Mouse (Mus musculus) embryonic facial prominence, embryonic 14.5 days (tissue): ENCODE data around the gene Cd34. TPM values are rescaled to one million over a fixed set of nuclear protein-coding genes. Genes with fewer than 3 reads are reported as not detected.

Experiments used
- ATAC-seq: fragments of 200-750 bp; cut with Nextera tagmentation; 2 replicates; pipeline ENCODE4 v1.8.0; 2017; ENCODE audit warnings: low read depth, moderate number of reproducible peaks, moderate TSS enrichment
- DNase-seq: peaks from one replicate; pipeline ENCODE4 v3.0.0-alpha.2; 2015; ENCODE audit warnings: low spot score
- H3K27ac ChIP-seq: fragments of 300-500 bp; sonication (generic); replicated peaks from 2 replicates; pipeline ENCODE4 v1.5.1; 2014; ENCODE audit warnings: low read depth, mild to moderate bottlenecking, low read length, moderate library complexity
- H3K27me3 ChIP-seq: fragments of 300-500 bp; sonication (generic); replicated peaks from 2 replicates; pipeline ENCODE4 v1.6.1; 2014; ENCODE audit warnings: low read length; ENCODE audit not compliant: control insufficient read depth, insufficient read depth
- H3K36me3 ChIP-seq: fragments of 300-500 bp; sonication (generic); 2 replicates; pipeline ENCODE4 v1.6.1; 2014; ENCODE audit warnings: low read length, mixed read lengths; ENCODE audit not compliant: control insufficient read depth, insufficient read depth
- H3K4me1 ChIP-seq: fragments of 300-500 bp; sonication (generic); 2 replicates; pipeline ENCODE4 v1.6.1; 2014; ENCODE audit warnings: antibody characterized with exemption, low read length; ENCODE audit not compliant: control insufficient read depth, insufficient read depth
- H3K4me2 ChIP-seq: fragments of 300-500 bp; sonication (generic); 2 replicates; pipeline ENCODE4 v1.6.1; 2014; ENCODE audit warnings: low read depth, mild to moderate bottlenecking, low read length, moderate library complexity, mixed read lengths
- H3K4me3 ChIP-seq: fragments of 300-500 bp; sonication (generic); 2 replicates; pipeline ENCODE4 v1.5.1; 2014; ENCODE audit warnings: low read depth, mild to moderate bottlenecking, low read length
- H3K9ac ChIP-seq: fragments of 300-500 bp; sonication (generic); 2 replicates; pipeline ENCODE4 v1.6.1; 2014; ENCODE audit warnings: low read depth, mild to moderate bottlenecking, low read length, moderate library complexity, mixed read lengths
- H3K9me3 ChIP-seq: fragments of 300-500 bp; sonication (generic); 2 replicates; pipeline ENCODE4 v1.6.1; 2016; ENCODE audit warnings: low read length; ENCODE audit not compliant: control insufficient read depth
- WGBS: fragments of 180-500 bp; shearing (Covaris S2); extraction: QIAGEN DNeasy Blood & Tissue Kit; methylation state at CpG from one replicate; pipeline ENCODE4 v1.1.7; 2014; 5-methylcytosine and 5-hydroxymethylcytosine counted together
- polyA plus RNA-seq: library from polyadenylated mRNA; unstranded; fragments of >200 nt; fragmentation: Nextera tagmentation; extraction: Ambion mirVana; gene quantifications from 2 replicates; pipeline ENCODE4 v1.2.1, GENCODE M21; 2014

Gene Cd34
- polyA plus RNA-seq, 1 experiment from 2014 or later, result 137 TPM

- Histone ChIP-seq H3K9ac (no peak overlapping the region), H3K27ac (no peak overlapping the region), H3K36me3 (no peaks in the 10 kb centered on the region), H3K4me3 (no peak overlapping the region), H3K4me2 (no peak overlapping the region), H3K4me1 (no peaks in the 10 kb centered on the region), H3K9me3 (no peaks in the 10 kb centered on the region), H3K27me3 (no peaks in the 10 kb centered on the region)
- ATAC-seq (no peak), DNase-seq (peak; percentile 55)
- WGBS, result 42% methylated on average over 2 of the region's 2 CpGs
Observed at GRCm38 (mm10) chr1:194950913-194951312, 12.3 kb downstream of the Cd34 start.

GRCm38 (mm10) chr1:194952891-194953290 is 14.3 kb downstream of the Cd34 start:
- no peak overlapping the region for H3K4me3 ChIP-seq
- H3K36me3 ChIP-seq, result no peaks in the 10 kb centered on the region
- WGBS, result 79% methylated on average over 1 of the region's 1 CpGs
- H3K9ac ChIP-seq, result no peak overlapping the region
- H3K27ac ChIP-seq, result no peak overlapping the region
- DNase-seq (no peak), ATAC-seq (no peak)
- no peaks in the 10 kb centered on the region for H3K4me1 ChIP-seq
- H3K9me3 ChIP-seq, result no peaks in the 10 kb centered on the region
- no peak overlapping the region for H3K4me2 ChIP-seq
- no peaks in the 10 kb centered on the region for H3K27me3 ChIP-seq

GRCm38 (mm10) chr1:194954694-194955093 is 16.1 kb downstream of the Cd34 start:
- no peak for DNase-seq
- H3K27me3 ChIP-seq, result no peaks in the 10 kb centered on the region
- H3K4me3 ChIP-seq, result no peak overlapping the region
- no peaks in the 10 kb centered on the region for H3K4me1 ChIP-seq
- H3K9me3 ChIP-seq, result no peaks in the 10 kb centered on the region
- H3K27ac ChIP-seq, result no peak overlapping the region
- H3K36me3 ChIP-seq, result no peaks in the 10 kb centered on the region
- H3K4me2 ChIP-seq, result no peak overlapping the region
- no peak for ATAC-seq
- no peak overlapping the region for H3K9ac ChIP-seq

- Histone ChIP-seq H3K9ac (no peak overlapping the region), H3K4me2 (no peak overlapping the region), H3K36me3 (no peaks in the 10 kb centered on the region), H3K4me1 (no peaks in the 10 kb centered on the region), H3K27ac (no peak overlapping the region), H3K27me3 (no peaks in the 10 kb centered on the region), H3K4me3 (no peak overlapping the region), H3K9me3 (no peaks in the 10 kb centered on the region)
- DNase-seq (no peak), ATAC-seq (no peak)
- WGBS, result 58% methylated on average over 2 of the region's 2 CpGs
Observed at GRCm38 (mm10) chr1:194955749-194956148, 17.1 kb downstream of the Cd34 start.

- no peak overlapping the region for H3K4me3 ChIP-seq
- no peaks in the 10 kb centered on the region for H3K4me1 ChIP-seq
- no peak overlapping the region for H3K4me2 ChIP-seq
- H3K27me3 ChIP-seq, result no peaks in the 10 kb centered on the region
- H3K9ac ChIP-seq, result no peak overlapping the region
- H3K27ac ChIP-seq, result no peak overlapping the region
- H3K36me3 ChIP-seq, result no peaks in the 10 kb centered on the region
- no peaks in the 10 kb centered on the region for H3K9me3 ChIP-seq
- WGBS, result 85% methylated on average over 2 of the region's 2 CpGs
- DNase-seq (no peak), ATAC-seq (no peak)
Observed at GRCm38 (mm10) chr1:194957021-194957420, 18.4 kb downstream of the Cd34 start.

GRCm38 (mm10) chr1:194962181-194962580 is 23.6 kb downstream of the Cd34 start:
- Histone ChIP-seq H3K27ac (no peak overlapping the region), H3K4me2 (no peak overlapping the region), H3K36me3 (no peaks in the 10 kb centered on the region), H3K9ac (no peak overlapping the region), H3K9me3 (no peaks in the 10 kb centered on the region), H3K27me3 (no peaks in the 10 kb centered on the region), H3K4me1 (no peaks in the 10 kb centered on the region), H3K4me3 (no peak overlapping the region)
- ATAC-seq (peak; percentile 47; the same call in 1 of the 2 replicates), DNase-seq (peak; percentile 68)
- 31% methylated on average over 5 of the region's 5 CpGs for WGBS

- DNase-seq, result no peak
- Histone ChIP-seq H3K9ac (no peak overlapping the region), H3K4me1 (no peaks in the 10 kb centered on the region), H3K27me3 (no peaks in the 10 kb centered on the region), H3K9me3 (no peaks in the 10 kb centered on the region), H3K4me3 (no peak overlapping the region), H3K27ac (no peak overlapping the region), H3K4me2 (no peak overlapping the region), H3K36me3 (no peaks in the 10 kb centered on the region)
- ATAC-seq, result no peak
Observed at GRCm38 (mm10) chr1:194962712-194963111, 24.1 kb downstream of the Cd34 start.

- no peak overlapping the region for H3K4me2 ChIP-seq
- H3K4me1 ChIP-seq, result no peaks in the 10 kb centered on the region
- DNase-seq (no peak), ATAC-seq (no peak)
- no peak overlapping the region for H3K9ac ChIP-seq
- H3K36me3 ChIP-seq, result no peaks in the 10 kb centered on the region
- 85% methylated on average over 4 of the region's 4 CpGs for WGBS
- no peak overlapping the region for H3K4me3 ChIP-seq
- no peak overlapping the region for H3K27ac ChIP-seq
- no peaks in the 10 kb centered on the region for H3K27me3 ChIP-seq
- no peaks in the 10 kb centered on the region for H3K9me3 ChIP-seq
Observed at GRCm38 (mm10) chr1:194971980-194972379, 33.4 kb downstream of the Cd34 start.

GRCm38 (mm10) chr1:194976164-194976516 is 37.5 kb downstream of the Cd34 start:
- DNase-seq, result peak; percentile 88
- no peaks in the 10 kb centered on the region for H3K36me3 ChIP-seq
- WGBS, result under 1% methylated on average over 23 of the region's 42 CpGs
- H3K27me3 ChIP-seq, result no peaks in the 10 kb centered on the region
- H3K4me1 ChIP-seq, result peaks cover 5% of the 10 kb centered on the region
- H3K9me3 ChIP-seq, result no peaks in the 10 kb centered on the region
- H3K27ac ChIP-seq, result 0 out of 2 replicates have a peak overlapping the region, but pooled peaks have one; percentile 17
- peak; percentile 93 for ATAC-seq
- H3K4me3 ChIP-seq, result peak overlapping the region; percentile 64
- peak overlapping the region; percentile 66 for H3K4me2 ChIP-seq
- H3K9ac ChIP-seq, result peak overlapping the region; percentile 69
